Mouse (Mus musculus) ovary, adult 10 weeks (tissue): ENCODE data around the gene Cyp4f39. TPM values are rescaled to one million over a fixed set of nuclear protein-coding genes. Genes with fewer than 3 reads are reported as not detected.

Experiments used
- polyA plus RNA-seq: library from polyadenylated mRNA; stranded (reverse); fragments of 350-450 nt; fragmentation: Illumina TruSeq; extraction: RNeasy Lipid Tissue Mini Kit (QIAGEN cat#74804); gene quantifications from one replicate; pipeline ENCODE4 v1.2.3, GENCODE M21; 2014

Cyp4f39 gene
- 0.43 TPM for polyA plus RNA-seq

GRCm38 (mm10) chr17:32452482-32452881, at the start of gene Cyp4f39:
Cyp4f39 (plus strand) TSS chr17:32452723.

DNA sequence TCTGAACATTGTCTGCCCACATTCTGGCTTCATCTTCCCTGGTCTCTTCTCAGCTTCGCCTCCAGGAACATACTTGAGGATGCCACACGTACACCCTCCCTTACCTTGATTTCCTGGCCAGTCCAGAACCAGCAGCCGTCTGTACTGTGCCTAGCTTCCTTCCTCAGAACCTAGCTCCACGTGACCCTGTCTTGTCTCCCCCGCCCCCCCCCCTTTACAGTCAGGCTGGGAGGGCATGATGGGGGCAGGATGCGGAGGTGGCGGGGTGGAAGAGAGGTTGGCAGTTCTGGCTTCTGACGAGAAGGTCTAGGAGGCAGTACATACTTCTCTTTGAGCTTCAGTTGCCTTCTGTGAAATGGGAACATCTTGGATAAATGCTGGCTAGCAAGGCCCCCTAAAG, 49.1 kb upstream of the Cyp4f39 start, which contains the start of gene Rasal3:
Rasal3 (minus strand) TSS at position 167 of the 400 bp plus-strand sequence.

DNA sequence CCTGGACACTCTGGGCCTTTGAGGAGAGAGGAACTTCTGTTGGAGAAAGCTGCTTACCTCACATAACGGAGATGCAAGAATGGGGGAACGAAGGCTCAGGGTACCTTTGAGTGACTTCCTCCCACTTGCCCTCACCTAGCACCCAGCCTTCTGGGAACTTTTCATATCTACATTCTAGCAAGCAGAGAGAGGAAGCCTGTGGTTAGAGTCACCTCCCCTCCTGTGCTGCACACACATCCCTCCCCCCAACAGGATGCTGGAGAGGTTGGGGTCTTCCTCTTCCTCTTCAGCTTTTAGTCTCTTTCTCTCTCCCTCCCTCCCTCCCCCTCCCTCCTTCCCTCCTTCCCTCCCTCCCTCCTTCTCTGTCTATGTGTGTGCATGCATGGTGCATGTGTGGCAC, 28.5 kb upstream of the Cyp4f39 start, which contains the start of gene Pglyrp2:
Pglyrp2 (minus strand) TSS at position 134 of the 400 bp plus-strand sequence.

GRCm38 (mm10) chr17:32505851-32506728, 53.6 kb downstream of the Cyp4f39 start, which contains the start of gene Cyp4f17:
Cyp4f17 (plus strand) TSS chr17:32506050.

DNA sequence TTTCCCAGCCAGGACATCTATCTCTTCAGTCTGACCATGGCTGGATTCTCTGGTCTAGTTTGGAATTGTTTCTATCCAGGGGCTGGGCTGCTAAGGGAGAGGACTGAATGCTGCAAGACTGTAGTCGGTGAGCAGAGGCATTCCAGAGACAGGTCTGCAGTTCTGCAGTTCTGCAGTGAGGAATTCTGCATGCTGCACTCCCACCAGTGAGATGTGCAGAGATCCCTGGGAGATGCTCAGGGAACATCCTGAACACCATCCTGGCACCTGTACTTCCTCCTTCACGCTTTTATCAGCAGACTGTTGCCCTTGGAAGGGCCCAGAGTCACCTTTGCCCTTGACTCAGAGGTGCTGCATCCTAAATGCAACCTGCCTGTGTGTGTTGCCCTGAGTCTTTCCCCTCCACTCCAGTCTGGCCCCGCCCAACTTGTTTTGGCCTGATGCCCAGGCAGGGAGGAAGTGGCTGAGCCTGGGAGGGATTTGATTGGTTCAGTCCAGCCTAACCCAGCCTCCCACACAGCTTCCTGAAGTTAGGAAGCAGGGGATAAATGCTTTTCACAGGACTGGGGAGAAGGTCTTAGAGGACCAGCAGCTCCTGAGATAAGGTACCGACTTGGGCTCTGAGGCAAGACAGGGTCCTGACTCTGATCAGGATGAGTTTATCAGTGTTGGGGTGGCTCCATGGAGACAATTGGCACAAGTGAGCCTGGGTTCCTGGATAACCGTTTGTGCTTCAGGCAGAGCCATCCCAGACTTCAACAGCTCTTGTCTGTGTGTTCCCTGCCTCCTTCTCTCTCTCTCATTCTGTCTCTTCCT, 83.7 kb downstream of the Cyp4f39 start, which contains the start of gene Cyp4f16:
Cyp4f16 (plus strand) TSS at position 508 of the 816 bp plus-strand sequence.

Other genes starting within 250 kb of the Cyp4f39 start
- gene Brd4, start 168.0 kb upstream of the Cyp4f39 start, polyA plus RNA-seq: 46.2 TPM
- 99.0 TPM for gene Akap8, start 131.5 kb upstream of the Cyp4f39 start, polyA plus RNA-seq
- 15.4 TPM for gene Akap8l, start 102.1 kb upstream of the Cyp4f39 start, polyA plus RNA-seq
- 4.0 TPM for gene Wiz, start 63.3 kb upstream of the Cyp4f39 start, polyA plus RNA-seq
- gene Rasal3, start 49.1 kb upstream of the Cyp4f39 start, polyA plus RNA-seq: not detected
- gene Pglyrp2, start 28.6 kb upstream of the Cyp4f39 start, polyA plus RNA-seq: not detected
- gene Cyp4f17, start 53.3 kb downstream of the Cyp4f39 start, polyA plus RNA-seq: 1.4 TPM
- 3.8 TPM for gene Cyp4f16, start 83.8 kb downstream of the Cyp4f39 start, polyA plus RNA-seq
- not detected for gene Cyp4f37, start 168.6 kb downstream of the Cyp4f39 start, polyA plus RNA-seq
- not detected for gene Cyp4f40, start 206.2 kb downstream of the Cyp4f39 start, polyA plus RNA-seq
- 0.29 TPM for gene Cyp4f15, start 232.9 kb downstream of the Cyp4f39 start, polyA plus RNA-seq